Mouse (Mus musculus) ES-Bruce4 (cell line): ENCODE measurements around the gene Sfrp4.

Experiments used
- CTCF ChIP-seq: IDR thresholded peaks from one replicate; pipeline ENCODE4 v1.8.1; 2011; ENCODE audit warnings: low read depth, low read length
- POLR2A ChIP-seq: IDR thresholded peaks from one replicate; pipeline ENCODE4 v1.8.1; 2011; ENCODE audit warnings: low read length; ENCODE audit not compliant: insufficient read depth

GRCm38 (mm10) chr13:19674601-19675000, 51.7 kb downstream of the Sfrp4 start:
- TF ChIP-seq CTCF (no peak), POLR2A (no peak)
